Mouse (Mus musculus) retina, adult 2 months (tissue): ENCODE data around the gene Slc16a5.

Experiments
- DNase-seq: peaks from one replicate; pipeline ENCODE4 v3.0.0-alpha.2; 2012; ENCODE audit warnings: low read depth, low spot score

Slc16a5 gene

DNA sequence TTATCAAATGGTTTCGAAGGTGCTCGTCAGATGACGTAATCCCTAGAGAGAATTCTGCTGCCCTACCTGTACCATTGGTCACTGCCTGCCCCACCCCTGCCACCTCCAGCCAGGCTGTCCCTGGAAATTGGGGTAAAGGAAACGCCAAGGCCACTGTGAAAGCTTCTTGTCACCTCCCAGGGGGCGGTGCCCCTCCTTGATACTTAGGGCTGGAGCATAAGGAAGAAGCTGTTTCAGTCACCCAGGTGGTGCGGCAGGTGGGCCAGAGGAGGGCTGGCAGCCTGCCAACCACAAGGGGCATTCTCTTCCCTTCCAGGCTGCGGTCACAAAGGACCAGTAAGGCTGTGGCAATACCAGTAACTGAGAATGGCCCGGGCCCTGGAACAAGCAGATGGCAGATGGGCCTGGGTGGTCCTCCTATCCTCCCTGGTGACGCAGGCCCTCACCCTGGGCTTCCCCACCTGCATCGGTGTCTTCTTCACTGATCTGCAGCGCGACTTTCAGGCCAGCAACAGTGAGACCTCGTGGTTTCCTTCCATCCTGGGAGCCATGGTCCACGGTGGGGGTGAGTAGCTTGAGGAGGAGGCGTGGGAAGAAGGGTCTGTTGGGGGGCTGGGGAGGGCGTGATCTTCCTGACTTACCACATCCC is at the start of gene Slc16a5:
Gene Slc16a5 (plus strand): TSS at position 232 of the 649 bp plus-strand sequence.
- no peak for DNase-seq

DNA sequence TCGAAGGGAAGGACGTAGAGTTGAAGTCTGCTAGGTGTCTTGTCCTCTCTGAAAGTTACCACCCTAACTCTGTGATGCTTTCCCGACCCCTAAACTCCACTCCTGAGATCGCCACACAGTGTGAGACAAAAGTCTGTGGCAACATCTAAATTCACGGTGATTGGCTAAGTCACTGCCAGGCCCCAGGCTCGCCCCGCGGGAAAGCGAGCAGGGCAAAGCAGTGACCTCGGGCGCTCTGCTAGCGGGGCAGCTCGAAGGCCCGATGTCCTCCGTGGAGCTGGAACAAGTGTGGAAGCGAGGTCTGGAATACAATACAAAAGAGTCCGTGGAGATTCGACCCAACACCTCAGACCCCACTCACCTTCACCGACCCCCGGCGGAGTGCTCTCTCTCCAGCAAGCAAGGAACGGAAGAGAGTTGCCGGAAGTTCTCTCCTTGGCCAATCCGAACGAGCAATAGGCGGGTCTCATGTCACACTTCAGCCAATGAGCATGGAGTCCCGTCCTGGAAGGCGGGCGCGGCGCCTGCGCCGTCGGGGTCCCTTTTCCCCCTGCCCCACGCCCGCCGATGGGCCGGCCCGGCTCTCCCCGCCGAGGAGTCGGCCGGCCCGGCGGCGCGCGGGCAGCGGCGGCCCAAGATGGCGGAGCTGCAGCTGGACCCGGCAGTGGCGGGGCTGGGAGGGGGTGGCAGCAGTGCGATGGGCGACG is 42.6 kb upstream of the Slc16a5 start, which contains the start of the genes Atp5h and Kctd2:
Gene Atp5h (minus strand): TSS at position 432 of the 707 bp plus-strand sequence.
Gene Kctd2 (plus strand): TSS at position 598 of the 707 bp plus-strand sequence.
- peak; percentile 90 for DNase-seq

DNA sequence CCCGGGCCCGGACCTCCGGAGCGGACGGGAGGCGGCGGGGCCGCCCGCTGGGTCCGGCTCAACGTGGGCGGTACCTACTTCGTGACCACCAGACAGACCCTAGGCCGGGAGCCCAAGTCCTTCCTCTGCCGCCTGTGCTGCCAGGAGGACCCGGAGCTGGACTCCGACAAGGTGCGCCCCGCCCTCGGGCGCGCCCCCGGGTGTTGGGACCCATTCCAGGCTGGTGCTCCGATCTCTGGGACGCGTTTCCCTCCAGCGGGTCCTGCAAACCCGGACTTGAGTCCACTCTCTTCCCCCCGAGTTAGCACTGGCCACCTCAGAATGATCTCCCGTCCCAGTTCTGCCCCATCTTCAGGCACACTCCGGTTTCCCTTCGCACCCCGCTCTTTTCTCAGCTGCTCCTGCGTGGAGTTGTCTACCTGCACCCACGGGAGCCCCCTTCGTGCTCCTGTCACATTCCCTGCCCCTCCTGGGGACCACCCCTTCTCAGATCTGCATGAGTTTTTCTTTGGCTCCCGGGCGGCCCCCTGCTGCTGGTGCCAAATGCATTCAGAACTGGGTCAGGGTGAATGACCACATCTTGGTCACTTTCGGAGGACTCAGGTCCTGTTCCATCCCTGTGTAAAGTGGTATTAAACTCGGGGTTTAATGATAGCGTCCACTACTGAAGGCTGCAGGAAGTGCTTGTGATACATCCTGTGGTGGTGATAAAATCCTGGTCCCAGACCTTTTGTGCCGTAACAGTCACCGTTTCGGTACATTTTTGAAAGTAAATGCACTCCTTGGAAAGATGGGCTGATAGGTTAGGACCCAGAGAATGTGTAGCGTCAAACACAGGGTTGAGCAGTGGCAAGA is 41.7 kb upstream of the Slc16a5 start:
- DNase-seq: no peak

DNA sequence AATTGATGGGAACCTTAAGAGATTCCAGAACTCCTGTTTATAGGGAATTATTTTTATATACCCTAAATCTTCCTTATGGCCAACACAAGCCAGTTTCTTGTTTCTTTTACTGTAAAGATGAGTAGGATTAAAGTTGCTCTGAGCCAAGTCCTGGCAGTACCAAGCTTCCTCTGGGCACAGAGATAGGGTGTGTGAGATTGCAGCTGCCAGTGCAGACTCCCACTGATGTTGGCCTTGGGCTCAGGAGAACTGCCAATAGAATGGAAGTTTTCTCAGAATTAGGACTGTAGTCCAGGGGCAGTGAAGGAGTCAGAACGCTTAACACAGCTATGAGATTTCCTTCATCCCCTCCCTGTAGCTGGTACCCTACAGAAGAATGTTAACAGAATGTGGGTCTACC is 40.9 kb upstream of the Slc16a5 start:
- DNase-seq: no peak

DNA sequence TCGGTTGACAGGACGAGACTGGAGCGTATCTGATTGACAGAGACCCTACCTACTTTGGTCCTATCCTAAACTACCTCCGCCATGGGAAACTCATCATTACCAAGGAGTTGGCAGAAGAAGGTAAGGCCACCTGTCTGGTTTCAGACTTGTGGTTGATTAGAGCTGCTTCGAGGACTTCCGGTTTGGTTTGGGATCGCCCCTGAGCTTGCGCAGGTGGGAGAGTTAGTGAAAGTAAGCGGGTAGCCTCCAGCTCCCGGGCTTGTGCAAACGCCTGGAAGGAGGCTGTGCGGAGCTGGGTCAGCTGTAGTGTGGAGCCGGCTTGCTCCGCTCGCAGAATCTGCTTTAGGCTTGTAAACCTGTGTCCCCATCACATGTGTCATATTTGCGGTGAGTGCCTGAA is 40.3 kb upstream of the Slc16a5 start:
- DNase-seq: no peak

DNA sequence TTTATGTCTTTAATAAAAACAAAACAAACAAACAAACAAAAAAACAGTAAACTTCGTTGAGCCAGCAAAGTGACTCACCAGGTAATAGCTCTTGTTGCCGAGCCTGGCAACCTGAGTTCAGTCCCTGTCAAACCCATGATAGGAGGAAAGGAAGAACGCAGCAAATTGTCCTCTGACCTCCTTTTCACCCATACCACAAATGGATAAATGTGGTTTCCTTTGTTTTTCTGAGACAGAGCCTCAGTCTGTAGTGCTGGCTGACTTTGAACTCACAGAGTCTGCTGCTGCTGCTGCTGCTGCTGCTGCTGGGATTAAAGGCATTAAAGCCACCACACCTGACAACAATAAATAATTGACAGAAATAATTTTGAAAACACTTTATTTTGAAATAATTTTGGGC is 39.2 kb upstream of the Slc16a5 start:
- no peak for DNase-seq

DNA sequence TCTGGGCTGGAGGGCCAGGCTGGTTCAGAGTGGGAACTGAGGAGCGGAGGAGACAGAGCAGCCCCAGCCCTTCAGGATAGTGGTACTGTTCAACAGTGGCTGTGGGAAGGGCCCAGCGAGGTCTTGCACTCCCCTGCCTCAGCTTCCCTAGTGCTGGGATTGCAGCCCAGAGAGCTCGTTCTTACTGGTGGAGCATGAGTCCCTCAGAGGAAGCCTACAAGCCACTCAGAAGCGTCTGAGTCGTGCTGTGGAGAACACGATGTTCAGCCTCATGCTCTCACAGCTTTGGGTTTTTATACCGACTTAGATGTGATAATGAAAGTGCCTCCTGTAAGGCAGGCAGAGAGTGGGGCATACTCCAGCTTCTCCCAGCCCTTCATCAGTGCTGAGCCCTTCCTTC is 37.6 kb upstream of the Slc16a5 start:
- DNase-seq: no peak

DNA sequence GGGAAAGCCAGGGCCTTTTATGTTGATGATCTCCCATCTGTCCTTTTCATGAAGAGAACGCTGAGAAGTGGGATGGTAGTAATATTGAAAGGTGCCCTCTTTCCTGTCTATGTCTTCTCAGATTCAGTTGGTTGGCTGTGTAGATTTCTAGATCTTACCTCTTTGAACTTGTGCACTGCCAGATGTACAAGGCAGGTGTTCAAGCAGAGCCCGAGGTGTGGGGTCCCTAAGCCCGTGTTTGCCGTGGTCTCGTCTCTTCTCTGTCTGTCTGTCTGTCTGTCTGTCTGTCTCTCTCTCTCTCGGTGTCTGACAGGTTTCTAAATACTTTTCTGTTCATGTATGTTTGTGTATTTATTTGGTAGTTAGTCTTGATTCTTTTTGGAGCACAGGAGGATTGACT is 36.6 kb upstream of the Slc16a5 start:
- DNase-seq: no peak

DNA sequence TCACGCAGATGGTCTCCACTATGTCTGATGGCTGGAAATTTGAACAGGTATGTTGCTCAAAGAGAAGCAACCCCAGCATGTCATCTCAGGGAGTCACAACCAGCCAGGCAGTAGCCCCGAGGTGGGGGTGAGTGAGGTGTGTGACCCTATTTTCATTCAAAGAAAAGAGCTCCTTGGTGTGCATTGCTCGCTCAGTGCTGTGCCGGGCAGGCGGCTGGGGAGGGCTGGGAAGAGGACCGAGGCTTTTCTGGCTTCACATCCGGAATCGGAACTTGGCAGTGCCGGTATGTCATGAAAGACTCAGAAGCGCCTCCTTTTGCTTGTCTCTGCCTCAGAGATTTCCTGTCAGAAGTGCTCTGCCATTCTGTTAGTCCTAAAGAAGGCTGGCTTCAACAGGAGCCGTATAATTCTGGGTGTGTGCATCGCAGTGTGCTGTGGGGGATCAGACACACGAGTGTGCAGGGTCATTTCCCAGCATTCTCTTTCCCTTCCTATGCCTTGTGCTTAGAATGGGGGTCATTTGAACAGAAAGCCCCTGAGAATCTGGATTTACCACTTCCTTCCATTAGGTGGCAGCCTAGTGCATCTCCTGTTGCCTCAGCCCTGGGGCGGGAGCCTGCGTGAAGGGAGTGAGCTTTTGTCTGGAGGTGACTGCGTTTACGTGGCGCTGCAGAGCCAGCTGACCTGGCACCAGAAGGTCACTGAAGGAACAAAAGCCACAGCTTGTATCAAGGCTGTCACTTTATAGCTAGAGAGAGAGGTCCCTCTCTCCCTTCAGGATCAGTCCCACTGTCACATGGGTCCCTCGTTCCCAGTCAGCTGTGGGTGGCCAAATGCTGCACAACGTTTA is 34.6 kb upstream of the Slc16a5 start:
- DNase-seq: peak; percentile 53

DNA sequence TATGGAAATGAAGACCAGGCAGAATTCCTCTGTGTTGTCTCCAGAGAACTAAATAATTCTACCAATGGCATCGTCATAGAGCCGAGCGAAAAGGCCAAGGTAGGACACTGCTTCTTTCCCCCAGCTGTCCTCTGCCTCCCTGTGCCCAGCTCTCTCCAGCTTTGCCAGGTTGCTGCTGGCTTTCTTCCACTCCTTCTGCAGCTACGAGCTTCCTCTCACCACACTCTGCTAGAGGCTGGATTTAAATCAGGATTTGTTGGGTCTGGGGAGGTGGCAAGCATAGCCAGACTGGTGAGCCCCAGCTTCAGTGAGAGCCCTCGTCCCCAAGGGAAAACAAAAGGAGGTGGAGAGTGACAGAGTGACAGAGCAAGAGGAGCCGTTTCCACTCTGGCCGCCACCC is 33.0 kb upstream of the Slc16a5 start:
- no peak for DNase-seq

DNA sequence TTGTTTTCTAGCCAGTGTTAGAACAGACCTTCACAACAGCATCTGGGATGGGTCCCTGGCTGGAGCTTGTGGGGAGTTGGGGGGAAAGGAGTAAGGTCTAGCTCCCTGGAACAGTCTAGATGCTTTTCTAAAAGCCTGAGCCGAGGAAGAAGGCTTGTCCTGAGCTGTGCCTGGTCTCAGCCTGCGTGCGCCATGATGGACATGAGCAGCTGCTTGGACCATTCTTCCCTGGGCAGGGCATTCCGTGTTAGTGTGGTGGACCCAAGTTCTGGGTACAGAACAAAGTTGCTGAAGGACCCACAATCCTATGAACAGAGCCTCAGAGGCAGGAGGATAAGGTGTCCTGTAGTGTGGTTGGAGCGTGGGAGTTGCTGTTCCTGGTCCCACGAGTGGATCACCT is 31.7 kb upstream of the Slc16a5 start:
- DNase-seq: no peak

DNA sequence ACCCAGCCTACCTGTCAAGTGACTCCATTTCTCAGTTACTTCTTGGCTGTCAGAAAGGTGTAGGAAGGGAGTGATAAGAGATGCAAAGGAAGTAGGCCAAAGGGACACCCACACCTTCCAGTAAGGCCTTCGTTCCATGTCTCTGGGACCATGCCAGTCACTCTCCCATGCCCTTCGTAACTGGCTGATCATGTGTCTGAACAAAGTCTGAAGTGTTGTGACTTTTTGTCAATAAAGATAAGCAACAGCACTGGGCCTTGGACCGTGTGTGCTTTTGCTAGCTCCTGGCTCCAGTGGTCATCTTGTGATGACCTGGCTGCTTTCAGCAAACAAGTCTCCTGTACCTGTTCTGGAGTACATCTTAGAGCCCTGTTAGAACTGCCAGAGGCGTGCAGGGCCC is 29.5 kb upstream of the Slc16a5 start:
- DNase-seq: no peak

DNA sequence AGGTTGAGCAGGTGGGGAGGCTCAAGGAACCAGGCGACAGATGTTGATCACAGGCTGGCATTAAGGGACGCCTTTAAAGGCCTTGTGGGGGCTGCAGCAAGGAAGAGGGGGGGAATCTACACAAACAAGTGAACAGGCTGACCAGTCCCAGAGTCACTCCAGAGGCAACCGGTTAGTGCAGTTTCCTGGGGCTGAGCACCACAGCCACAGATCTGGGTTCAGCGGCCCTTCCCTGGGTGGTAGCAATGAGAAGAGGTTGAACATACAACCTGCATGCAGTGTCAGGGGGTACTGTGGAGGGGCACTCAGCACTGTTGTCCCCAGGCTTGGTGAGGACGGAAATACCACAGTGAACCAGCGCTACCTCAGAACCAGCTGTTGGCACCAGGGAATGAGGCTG is 28.9 kb upstream of the Slc16a5 start:
- DNase-seq: no peak

DNA sequence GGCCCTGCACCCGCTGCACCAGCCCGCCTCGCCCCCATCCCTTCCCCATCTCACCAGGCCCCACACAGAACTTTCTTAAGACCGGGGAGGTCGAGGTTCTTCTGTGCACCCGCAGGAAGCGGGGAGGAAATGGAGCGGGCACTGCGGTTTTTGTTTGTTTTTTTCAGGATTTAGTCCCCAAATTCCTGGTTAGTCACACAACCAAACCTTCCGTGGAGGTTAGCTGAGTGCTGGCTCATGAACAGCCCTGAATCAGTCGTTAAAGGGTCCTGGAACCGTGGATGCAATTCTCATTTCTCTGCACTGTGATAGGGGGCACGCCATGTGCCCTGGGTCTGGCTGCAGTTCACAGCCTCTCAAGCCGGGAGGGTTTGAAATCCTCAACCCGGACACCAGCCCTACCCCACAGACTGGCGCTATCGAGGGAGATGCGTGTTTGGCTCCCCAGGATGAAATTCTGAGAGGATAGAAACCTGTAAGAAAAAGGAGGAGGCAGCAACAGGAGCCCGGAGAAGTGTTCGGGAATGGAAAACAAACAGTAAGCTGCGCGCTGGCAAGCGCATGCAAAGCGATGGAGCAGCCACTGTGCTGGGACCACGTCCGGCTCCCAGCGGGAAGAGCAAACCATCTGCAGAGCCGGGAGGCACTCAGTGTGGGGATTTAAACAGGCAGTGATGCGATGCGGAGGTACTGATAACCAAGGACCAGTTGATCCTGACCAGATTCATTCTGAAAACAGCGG is 26.5 kb upstream of the Slc16a5 start:
- DNase-seq: no peak

DNA sequence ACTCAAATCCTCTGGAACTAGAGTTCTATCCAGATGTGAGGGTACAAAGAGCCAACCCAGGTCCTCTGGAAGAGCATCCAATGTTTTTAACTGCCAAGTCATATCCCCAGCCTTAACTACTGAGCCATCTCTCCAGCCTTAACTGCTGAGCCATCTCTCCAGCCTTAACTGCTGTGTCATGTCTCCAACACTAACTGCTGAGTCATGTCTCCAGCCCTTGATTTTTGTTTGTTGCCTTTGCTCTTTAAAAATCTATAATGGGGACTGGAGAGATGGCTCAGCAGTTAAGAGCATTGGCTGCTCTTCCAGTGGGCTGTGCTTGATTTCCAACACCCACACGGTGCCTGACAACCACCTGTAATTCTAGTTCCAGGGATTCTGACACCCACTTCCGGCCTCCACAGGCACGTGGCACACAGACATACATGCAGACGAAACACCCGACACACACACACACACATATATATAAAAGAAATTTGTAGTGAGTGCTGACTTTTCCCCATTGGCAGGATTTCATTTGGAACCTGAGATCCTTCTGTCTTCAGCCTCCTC is 24.6 kb upstream of the Slc16a5 start:
- no peak for DNase-seq

DNA sequence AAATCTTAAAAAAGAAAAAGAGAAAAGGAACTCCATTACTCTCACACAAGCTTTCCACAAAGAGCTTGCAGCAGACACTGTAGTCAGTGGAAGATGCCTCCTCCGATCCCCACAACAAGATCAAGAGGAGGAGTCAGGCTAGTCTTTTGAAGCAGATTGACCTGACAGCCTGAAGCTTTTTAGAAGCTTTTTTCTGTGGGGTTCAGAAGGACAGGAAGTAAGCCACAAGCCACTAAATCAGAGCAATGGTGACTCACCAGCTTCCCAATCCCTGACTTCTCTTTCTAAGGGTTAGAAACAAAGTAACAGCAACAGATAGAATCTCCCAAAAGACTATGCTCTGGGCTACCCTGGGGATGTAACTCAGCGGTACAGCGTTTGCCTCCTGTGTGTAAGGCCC is 22.9 kb upstream of the Slc16a5 start:
- DNase-seq: no peak

DNA sequence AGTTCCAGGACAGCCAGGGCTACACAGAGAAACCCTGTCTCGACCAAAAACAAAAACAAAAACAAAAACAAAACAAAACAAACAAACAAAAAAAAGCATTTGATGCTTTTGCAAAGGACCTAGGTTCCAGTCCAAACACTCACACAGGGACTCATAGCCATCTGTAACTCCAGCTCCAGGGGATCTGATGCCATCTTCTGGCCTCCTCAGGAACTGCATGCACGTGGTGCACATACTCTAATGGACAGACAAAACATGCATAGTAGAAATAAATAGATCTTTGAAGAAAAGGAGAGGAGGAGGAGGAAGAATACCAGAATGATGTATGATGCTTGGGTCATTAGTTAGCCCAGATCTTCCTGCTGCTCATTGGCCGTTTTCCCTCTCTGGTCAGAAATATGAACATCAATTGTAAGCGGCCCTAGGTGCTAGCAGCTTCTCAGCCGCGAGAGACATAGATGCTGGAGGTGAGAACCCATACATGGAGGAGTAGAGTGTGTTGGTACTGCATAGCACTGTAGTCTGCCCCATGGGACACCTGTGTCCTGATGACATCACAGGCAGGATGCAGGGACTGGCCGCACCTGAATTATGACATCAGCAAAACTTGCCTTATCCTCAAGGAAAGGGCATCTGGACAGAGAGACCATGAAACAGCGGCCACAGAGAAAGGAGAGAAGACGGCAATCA is 22.2 kb upstream of the Slc16a5 start, which contains the start of gene Trim80:
Gene Trim80 (plus strand): TSS at position 640 of the 690 bp plus-strand sequence.
- no peak for DNase-seq

DNA sequence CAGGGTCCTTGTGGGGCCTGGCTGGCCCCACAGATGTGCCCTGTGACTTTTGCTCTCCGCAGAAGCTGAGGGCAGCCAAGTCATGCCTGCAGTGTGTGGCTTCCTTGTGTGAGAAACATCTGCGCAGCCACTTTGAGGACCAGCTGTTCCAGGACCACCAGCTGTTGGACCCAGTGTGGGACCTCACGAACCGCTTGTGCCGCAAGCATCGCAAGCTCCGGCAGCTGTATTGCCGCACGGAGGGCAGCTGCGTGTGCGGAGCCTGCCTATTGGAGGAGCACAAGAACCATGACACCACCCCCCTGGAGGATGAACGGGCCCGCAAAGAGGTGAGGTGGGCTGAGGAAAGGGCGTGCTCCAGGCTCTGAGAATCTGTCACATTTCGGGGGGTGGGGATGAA is 20.9 kb upstream of the Slc16a5 start:
- DNase-seq: no peak

DNA sequence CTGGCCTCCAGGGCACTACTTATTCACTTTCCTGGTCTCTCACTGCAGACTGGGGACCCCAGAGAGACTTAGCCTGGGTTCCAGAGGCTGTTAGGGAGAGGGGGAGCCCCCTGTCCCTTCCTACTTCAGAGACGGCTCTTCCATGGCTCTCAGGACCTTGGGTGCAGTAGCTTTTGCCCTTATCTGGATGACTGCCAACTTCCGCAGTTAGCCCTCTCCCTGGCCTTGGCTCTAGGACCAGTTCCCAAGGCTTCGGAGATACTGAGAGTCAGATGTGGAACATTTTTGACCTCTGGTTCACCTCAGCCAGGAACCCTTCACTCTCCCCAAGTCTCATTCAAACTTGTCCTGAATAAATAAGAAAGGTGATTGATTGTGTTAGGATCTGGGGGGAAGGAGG is 15.4 kb upstream of the Slc16a5 start:
- no peak for DNase-seq
